Mouse (Mus musculus) CD4-positive helper T cell, adult 2 months (primary cell): ENCODE measurements around the gene Furin.

Source experiments
- DNase-seq: peaks from one replicate; pipeline ENCODE4 v3.0.0-alpha.2; 2012; ENCODE audit warnings: low read depth, missing footprints, low spot score

The Furin gene

DNA sequence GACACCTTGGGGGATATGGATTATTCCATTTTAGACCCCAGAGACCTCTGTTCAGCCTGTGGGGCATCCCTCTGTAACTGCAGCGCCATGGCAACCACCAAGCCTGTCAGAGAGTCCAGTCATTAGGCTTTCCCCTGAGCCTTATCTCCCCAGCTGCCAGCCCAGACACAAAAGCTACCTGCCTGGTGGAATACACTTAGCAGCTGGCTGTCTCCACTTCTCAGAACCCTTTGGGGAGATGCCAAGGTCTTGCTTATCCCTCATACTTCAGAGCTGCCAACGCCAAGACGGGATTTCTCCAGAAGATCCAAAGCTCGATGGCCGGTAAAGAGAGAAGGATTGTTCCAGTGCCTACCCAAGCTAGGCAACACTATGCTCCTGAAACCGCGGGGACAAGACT lies 63.4 kb downstream of the Furin start:
- no peak for DNase-seq

DNA sequence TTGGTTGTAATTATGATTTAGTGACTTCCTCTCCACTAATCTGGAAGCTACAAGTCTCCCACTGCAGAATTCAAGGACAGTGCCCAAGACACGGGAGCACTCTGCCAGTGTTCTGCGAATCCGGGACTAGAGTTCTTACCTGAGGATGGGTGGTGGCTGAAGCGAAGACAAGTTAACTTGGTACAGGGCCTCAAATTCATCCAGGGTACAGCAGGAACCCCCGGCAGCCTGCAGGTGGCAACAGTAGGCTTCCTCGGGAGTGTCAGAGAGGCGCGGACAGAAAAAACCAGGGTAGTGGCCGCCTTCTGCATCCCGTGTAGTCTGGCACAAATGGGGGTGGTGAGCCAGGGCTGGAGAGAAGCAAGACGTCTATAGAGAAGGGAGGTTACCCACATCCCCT lies 64.4 kb downstream of the Furin start, which contains the start of gene Unc45a:
Gene Unc45a, minus strand, starts transcription at position 213 of the 400 bp plus-strand sequence.
- peak; percentile 86 for DNase-seq

DNA sequence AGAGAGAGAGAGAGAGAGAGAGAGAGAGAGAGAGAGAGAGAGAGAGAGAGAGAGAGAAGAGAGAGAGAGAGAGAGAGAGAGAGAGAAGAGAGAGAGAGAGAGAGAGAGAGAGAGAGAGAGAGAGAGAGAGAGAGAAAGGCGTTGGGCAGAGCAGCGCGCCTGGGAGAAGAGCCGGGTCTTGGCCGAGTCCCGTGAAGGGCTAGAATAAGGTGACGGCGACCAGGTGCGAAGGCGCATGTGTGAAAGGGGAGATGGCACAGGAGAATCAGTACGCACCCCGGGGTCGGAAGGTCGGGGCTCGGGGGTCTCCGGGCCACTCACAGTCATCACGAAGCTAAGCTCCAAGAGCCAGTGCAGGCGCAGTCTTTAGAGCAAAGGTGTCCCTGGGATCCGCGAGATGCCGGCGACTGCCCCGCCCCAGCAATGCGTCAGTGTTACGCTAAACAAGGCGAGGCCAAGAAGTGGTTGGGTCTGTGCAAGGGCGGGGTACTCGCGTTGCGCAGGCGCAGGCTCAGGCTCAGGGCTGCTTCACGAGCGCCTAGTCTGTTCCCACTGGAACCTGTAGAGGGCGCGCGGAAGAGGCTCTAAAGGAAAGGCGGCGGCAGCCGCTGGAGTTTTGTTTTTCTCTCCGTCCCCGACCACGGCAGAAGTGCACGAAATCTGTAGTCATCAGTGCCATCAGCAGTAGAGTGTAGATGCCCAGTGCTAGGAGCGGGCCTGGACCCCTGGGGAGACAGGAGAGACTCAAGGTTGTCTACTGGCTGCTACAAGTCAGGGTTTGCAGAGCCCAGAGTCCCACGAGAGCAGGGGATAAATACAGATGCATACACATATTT lies 65.2 kb downstream of the Furin start:
- peak; percentile 98 for DNase-seq

DNA sequence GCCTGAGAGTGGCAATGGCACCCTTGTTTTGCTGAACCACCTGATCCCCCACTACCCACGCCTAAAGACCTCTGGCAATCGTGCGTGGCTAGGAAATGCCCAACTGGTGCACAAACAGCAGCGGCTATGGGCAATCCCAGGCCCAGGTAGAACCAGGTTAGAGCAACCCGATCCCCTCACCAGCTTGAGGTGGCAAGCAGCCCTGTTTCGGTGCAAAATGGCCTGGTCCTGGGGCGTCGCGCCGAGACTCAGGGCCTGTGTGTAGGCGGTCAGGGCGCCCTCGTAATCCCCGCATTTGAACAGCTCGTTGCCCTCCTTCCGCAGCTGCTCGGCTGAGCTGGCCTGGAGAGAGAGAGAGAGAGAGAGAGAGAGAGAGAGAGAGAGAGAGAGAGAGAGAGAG lies 65.9 kb downstream of the Furin start:
- peak; percentile 67 for DNase-seq
